Mouse (Mus musculus) CH12.LX (cell line): ENCODE measurements around the gene Micu2.

Experiments used
- BHLHE40 ChIP-seq: IDR thresholded peaks from 2 replicates; pipeline ENCODE4 v1.6.1; 2011; ENCODE audit warnings: mild to moderate bottlenecking, low read depth, low read length, improper control_type of control experiment
- CHD2 ChIP-seq: IDR thresholded peaks from 2 replicates; pipeline ENCODE4 v1.6.1; 2011; ENCODE audit warnings: low read length, improper control_type of control experiment
- CTCF ChIP-seq, 2 experiments: IDR thresholded peaks in 1 of 2; conservative IDR thresholded peaks in 1 of 2; 2 replicates each; pipeline ENCODE4 v1.5.1; 2011 to 2012; ENCODE audit warnings: low read depth in 2 of 2, low read length in 2 of 2, improper control_type of control experiment in 1 of 2, inconsistent platforms in 1 of 2, mild to moderate bottlenecking in 1 of 2, moderate library complexity in 1 of 2
- EP300 ChIP-seq: IDR thresholded peaks from 2 replicates; pipeline ENCODE4 v1.6.1; 2011; ENCODE audit warnings: low read length, improper control_type of control experiment
- JUND ChIP-seq: conservative IDR thresholded peaks from 2 replicates; pipeline ENCODE4 v1.6.1; 2011; ENCODE audit warnings: low read depth, low read length, improper control_type of control experiment
- KAT2A ChIP-seq: IDR thresholded peaks from 2 replicates; pipeline ENCODE4 v1.6.1; 2012; ENCODE audit warnings: low read length, improper control_type of control experiment, inconsistent platforms; ENCODE audit not compliant: insufficient replicate concordance
- MYC ChIP-seq: IDR thresholded peaks from 2 replicates; pipeline ENCODE4 v1.6.1; 2011; ENCODE audit warnings: low read depth, mild to moderate bottlenecking, improper control_type of control experiment, low read length
- NRF1 ChIP-seq: IDR thresholded peaks from 2 replicates; pipeline ENCODE4 v1.6.1; 2014; ENCODE audit warnings: low read depth, mild to moderate bottlenecking, inconsistent platforms, low read length, improper control_type of control experiment, moderate library complexity
- POLR2A ChIP-seq: IDR thresholded peaks from 2 replicates; pipeline ENCODE4 v1.6.1; 2011; ENCODE audit warnings: low read depth, mild to moderate bottlenecking, improper control_type of control experiment, low read length
- TBP ChIP-seq: conservative IDR thresholded peaks from 2 replicates; pipeline ENCODE4 v1.6.1; 2011; ENCODE audit warnings: low read depth, low read length, improper control_type of control experiment
- USF1 ChIP-seq: IDR thresholded peaks from 2 replicates; pipeline ENCODE4 v1.6.1; 2014; ENCODE audit warnings: low read depth, mild to moderate bottlenecking, inconsistent platforms, low read length, improper control_type of control experiment

DNA sequence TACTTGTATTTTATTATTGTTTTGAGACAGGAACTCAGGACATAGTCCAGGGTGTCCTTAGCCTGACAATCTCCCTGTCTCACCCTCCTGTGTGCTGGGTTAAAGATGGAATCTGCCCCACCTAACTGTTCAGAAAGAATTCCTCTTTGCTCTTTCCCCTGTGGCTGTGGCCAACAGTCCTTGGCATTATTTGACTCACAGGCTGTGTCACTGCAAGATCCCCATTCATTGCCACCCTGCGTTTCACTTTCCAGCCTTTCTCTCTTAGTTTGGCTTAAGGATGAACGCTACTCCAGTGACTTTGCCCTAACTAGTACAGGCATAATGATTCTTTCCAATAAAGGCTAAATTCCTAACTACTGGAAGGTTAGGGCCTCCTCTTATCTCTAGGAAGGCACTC lies 104.7 kb downstream of the Micu2 start:
- TF ChIP-seq MYC (no peak), CTCF (conservative IDR thresholded peaks at IDR 0.05 in 1 of 2, IDR thresholded peaks at IDR 0.05 in 1 of 2; ENCODE audit: low read depth in 2 of 2, low read length in 2 of 2) (no peak), POLR2A (no peak), CHD2 (no peak), BHLHE40 (no peak), USF1 (no peak), TBP (no peak), JUND (no peak), EP300 (no peak), KAT2A (no peak), NRF1 (no peak)
